Mouse (Mus musculus): Measurements from ENCODE around the gene Gm8906. TPM values are rescaled to one million over a fixed set of nuclear protein-coding genes. Genes with fewer than 3 reads are reported as not detected.
"Not testable (repeated sequence)": the region's sequence is repeated elsewhere in the genome, so short reads cannot be mapped to it uniquely, and the experiment has no call there.

The Gm8906 gene
- not detected in 2 replicates for total RNA-seq (2017)

- not testable (repeated sequence) for ATAC-seq (replicated peaks; ENCODE audit: low read depth, poor library complexity, severe bottlenecking)
Measured at GRCm38 (mm10) chr5:11502385-11502784, at the start of gene Gm8906. Gene Gm8906, plus strand, starts transcription at chr5:11502685.

Other genes starting within 250 kb of the Gm8906 start
- gene Gm8890, start 246.7 kb upstream of the Gm8906 start, total RNA-seq (2017): not detected in 2 replicates
- not detected in 2 replicates for gene Speer1, start 161.2 kb upstream of the Gm8906 start, total RNA-seq (2017)
- gene Gm8897, start 86.3 kb upstream of the Gm8906 start, total RNA-seq (2017): not detected in 2 replicates
- gene Gm6460, start 92.2 kb downstream of the Gm8906 start, total RNA-seq (2017): not detected in 2 replicates
- gene Gm8922, start 179.3 kb downstream of the Gm8906 start, total RNA-seq (2017): not detected in 2 replicates

Measured in common myeloid progenitor, adult 5-6 weeks (primary cell).